Mouse (Mus musculus) forebrain, postnatal 0 days (tissue): Measurements from ENCODE around the gene Dnah10. TPM values are rescaled to one million over a fixed set of nuclear protein-coding genes. Genes with fewer than 3 reads are reported as not detected.

Experiments
- ATAC-seq: fragments of 200-750 bp; cut with Nextera tagmentation; 2 replicates; pipeline ENCODE4 v1.8.0; 2017; ENCODE audit warnings: mild to moderate bottlenecking, moderate library complexity
- DNase-seq: peaks from one replicate; pipeline ENCODE4 v3.0.0-alpha.2; 2015
- H3K27ac ChIP-seq: fragments of 300-500 bp; sonication (generic); 2 replicates; pipeline ENCODE4 v1.5.1; 2014; ENCODE audit warnings: low read depth, mild to moderate bottlenecking, antibody characterized with exemption, low read length, moderate library complexity, mixed read lengths
- H3K27me3 ChIP-seq: fragments of 300-500 bp; sonication (generic); 2 replicates; pipeline ENCODE4 v1.6.1; 2014; ENCODE audit warnings: mild to moderate bottlenecking, low read length, mixed read lengths; ENCODE audit not compliant: insufficient read depth
- H3K36me3 ChIP-seq: fragments of 300-500 bp; sonication (generic); 2 replicates; pipeline ENCODE4 v1.6.1; 2014; ENCODE audit warnings: mild to moderate bottlenecking, moderate library complexity; ENCODE audit not compliant: insufficient read depth
- H3K4me1 ChIP-seq: fragments of 300-500 bp; sonication (generic); 2 replicates; pipeline ENCODE4 v1.6.1; 2014; ENCODE audit warnings: antibody characterized with exemption; ENCODE audit not compliant: insufficient read depth
- H3K4me2 ChIP-seq: fragments of 300-500 bp; sonication (generic); 2 replicates; pipeline ENCODE4 v1.6.1; 2014; ENCODE audit warnings: low read depth, mild to moderate bottlenecking, moderate library complexity
- H3K4me3 ChIP-seq: fragments of 300-500 bp; sonication (generic); 2 replicates; pipeline ENCODE4 v1.5.1; 2014; ENCODE audit warnings: low read depth, low read length, mixed read lengths
- H3K9ac ChIP-seq: fragments of 300-500 bp; sonication (generic); 2 replicates; pipeline ENCODE4 v1.6.1; 2014; ENCODE audit warnings: mild to moderate bottlenecking
- H3K9me3 ChIP-seq: fragments of 300-500 bp; sonication (generic); 2 replicates; pipeline ENCODE4 v1.6.1; 2016; ENCODE audit warnings: low read length
- CTCF ChIP-seq: sonication (generic); IDR thresholded peaks from 2 replicates; pipeline ENCODE4 v1.5.1; 2016; ENCODE audit warnings: antibody characterized with exemption, control low read depth, low read depth
- WGBS: fragments of 180-500 bp; shearing (Covaris S2); extraction: QIAGEN DNeasy Blood & Tissue Kit; methylation state at CpG from one replicate; pipeline ENCODE4 v1.1.7; 2014; 5-methylcytosine and 5-hydroxymethylcytosine counted together
- polyA plus RNA-seq: library from polyadenylated mRNA; unstranded; fragments of >200 nt; fragmentation: Nextera tagmentation; extraction: Ambion mirVana; gene quantifications from 2 replicates; pipeline ENCODE4 v1.2.1, GENCODE M21; 2015
- total RNA-seq: library from RNA; depleted of rRNA; stranded (reverse); fragments of >200 nt; gene quantifications from 2 replicates; pipeline ENCODE4 v1.2.3, GENCODE M21; 2014

Dnah10 gene
- total and polyA plus RNA-seq, 2 experiments from 2014 or later, result 0.30 to 1.0 TPM

DNA sequence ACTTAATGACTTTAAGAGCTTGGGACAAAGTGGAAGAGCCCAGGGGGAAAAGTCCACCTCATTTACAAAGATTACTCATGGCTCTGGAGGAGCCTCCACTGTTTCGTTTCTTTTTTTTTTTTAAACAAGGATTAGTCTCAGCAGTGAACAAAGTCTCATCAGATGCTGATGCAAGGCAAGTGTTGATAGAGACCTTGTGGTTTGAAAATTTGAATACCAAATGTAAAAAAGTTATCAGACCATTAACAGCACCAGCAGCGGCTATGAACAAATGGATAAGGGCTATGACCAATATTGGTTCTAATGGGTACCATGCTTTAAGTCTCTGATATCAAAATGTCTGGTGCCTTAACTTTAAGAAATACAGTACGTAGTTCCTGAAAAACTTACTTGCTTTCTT, 124.1 kb downstream of the Dnah10 start:
- no peak for ATAC-seq

DNA sequence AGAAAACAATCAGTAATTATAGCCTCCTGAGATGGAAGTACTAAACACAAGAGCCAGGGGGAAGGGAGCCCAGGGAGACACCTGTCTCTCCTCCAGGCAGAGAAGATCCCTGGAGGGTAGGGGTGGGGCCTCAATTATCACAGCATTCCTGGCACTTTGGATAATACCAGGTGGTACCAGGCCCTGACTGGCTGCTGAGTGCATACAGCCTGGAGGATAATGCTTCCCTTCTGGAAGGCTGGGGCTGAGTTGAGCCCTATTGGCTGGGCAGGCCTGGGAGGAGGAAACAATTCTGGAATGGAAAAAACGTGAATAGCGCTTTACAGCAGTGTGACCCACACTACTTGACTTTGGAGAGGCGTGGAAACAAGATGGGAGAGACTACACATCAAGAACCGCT, 126.7 kb downstream of the Dnah10 start:
- Histone ChIP-seq H3K36me3 (peaks cover 2% of the 10 kb centered on the region; the same call in 1 of the 2 replicates), H3K9me3 (no peaks in the 10 kb centered on the region), H3K4me1 (no peaks in the 10 kb centered on the region), H3K4me3 (no peak overlapping the region), H3K4me2 (no peak overlapping the region), H3K9ac (no peak overlapping the region), H3K27me3 (no peaks in the 10 kb centered on the region), H3K27ac (no peak overlapping the region)
- WGBS, result 58% methylated on average over 4 of the region's 4 CpGs
- DNase-seq (no peak), ATAC-seq (no peak)
- no peak for TF ChIP-seq CTCF

More for the DNA sequence above, 124.1 kb downstream of the Dnah10 start:
- Histone ChIP-seq H3K4me2 (no peak overlapping the region), H3K4me3 (no peak overlapping the region), H3K36me3 (no peaks in the 10 kb centered on the region), H3K9me3 (no peaks in the 10 kb centered on the region), H3K9ac (no peak overlapping the region), H3K4me1 (no peaks in the 10 kb centered on the region), H3K27ac (no peak overlapping the region), H3K27me3 (no peaks in the 10 kb centered on the region)
- TF ChIP-seq CTCF, result no peak
- DNase-seq, result no peak
- 75% methylated on average over 3 of the region's 3 CpGs for WGBS

DNA sequence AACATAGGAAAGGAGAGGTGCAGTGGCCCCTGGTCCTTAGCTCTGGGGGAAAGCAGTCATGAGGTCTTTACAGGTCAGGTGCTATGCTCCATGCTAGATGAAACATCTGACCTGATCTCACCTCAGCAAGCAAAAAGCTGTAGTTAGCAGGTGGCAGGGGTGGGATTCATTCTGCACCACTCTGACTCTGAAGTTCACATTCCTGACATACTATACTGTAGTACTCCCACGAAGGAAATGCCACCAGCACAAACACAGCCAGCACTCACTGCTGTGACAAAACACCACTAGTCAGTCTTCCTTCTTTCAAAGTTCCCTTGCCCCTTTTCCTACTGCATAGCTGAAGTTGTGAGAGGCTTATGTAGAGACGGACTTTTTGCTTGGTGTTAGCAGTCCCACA, 127.4 kb downstream of the Dnah10 start:
- WGBS, result 46% methylated on average over 2 of the region's 2 CpGs
- no peak for DNase-seq
- H3K9me3 ChIP-seq, result no peaks in the 10 kb centered on the region

DNA sequence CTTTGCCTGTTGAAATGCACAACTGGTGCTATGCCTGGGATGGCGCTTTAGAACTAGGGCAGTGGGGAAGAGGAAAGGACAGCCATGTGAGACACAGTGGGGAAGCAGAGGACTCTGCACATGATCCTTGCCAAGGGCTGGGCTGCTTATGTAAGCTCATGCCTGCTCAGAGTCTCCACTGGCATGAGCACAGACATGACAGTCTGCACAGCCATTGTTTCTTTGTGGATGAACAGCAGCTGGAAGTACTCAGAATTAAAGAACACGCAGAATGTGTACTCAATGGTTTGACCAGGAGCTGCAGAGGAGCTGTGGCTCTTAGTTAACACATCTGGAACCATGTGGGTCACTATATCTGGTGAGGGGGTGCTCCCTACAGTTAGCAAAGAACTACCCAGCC, 128.2 kb downstream of the Dnah10 start:
- ATAC-seq (no peak), DNase-seq (no peak)
- peaks cover 2% of the 10 kb centered on the region; the same call in 1 of the 2 replicates for H3K36me3 ChIP-seq
- H3K4me2 ChIP-seq, result no peak overlapping the region
- WGBS, result 79% methylated on average over 2 of the region's 2 CpGs
- H3K9me3 ChIP-seq, result no peaks in the 10 kb centered on the region
- TF ChIP-seq CTCF, result no peak
- no peaks in the 10 kb centered on the region for H3K4me1 ChIP-seq
- no peak overlapping the region for H3K4me3 ChIP-seq
- no peaks in the 10 kb centered on the region for H3K27me3 ChIP-seq
- no peak overlapping the region for H3K9ac ChIP-seq
- H3K27ac ChIP-seq, result no peak overlapping the region

More for the DNA sequence above, 127.4 kb downstream of the Dnah10 start:
- Histone ChIP-seq H3K4me2 (no peak overlapping the region), H3K36me3 (peaks cover 2% of the 10 kb centered on the region; the same call in 1 of the 2 replicates), H3K27ac (no peak overlapping the region), H3K9ac (no peak overlapping the region), H3K4me3 (no peak overlapping the region), H3K4me1 (no peaks in the 10 kb centered on the region), H3K27me3 (no peaks in the 10 kb centered on the region)
- no peak for TF ChIP-seq CTCF
- ATAC-seq, result no peak

DNA sequence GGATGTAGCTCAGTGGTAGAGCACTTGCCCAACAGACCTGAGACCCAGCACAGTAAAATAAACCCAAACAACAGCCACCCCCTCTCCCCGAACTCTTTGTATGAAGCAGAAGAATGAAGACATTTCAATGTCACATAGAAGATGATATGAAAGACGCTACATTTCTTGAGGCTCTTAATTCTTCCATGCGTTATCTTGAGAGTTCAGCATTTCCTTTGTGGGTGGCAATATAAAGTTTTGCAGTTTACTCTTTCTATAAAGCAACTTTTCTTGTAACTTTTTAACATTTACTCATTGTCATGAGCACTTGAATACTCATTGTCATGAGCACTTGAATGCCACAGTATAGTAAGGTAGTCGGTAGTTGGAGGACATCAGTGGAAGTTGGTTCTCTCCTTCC, 129.3 kb downstream of the Dnah10 start:
- no peak for DNase-seq
- H3K36me3 ChIP-seq, result peaks cover 2% of the 10 kb centered on the region; the same call in 1 of the 2 replicates
- TF ChIP-seq CTCF, result no peak
- 97% methylated on average over 4 of the region's 4 CpGs for WGBS
- H3K4me2 ChIP-seq, result no peak overlapping the region
- no peak for ATAC-seq
- H3K27me3 ChIP-seq, result no peaks in the 10 kb centered on the region
- no peak overlapping the region for H3K9ac ChIP-seq
- H3K4me3 ChIP-seq, result no peak overlapping the region
- no peak overlapping the region for H3K27ac ChIP-seq
- H3K9me3 ChIP-seq, result no peaks in the 10 kb centered on the region
- H3K4me1 ChIP-seq, result no peaks in the 10 kb centered on the region

DNA sequence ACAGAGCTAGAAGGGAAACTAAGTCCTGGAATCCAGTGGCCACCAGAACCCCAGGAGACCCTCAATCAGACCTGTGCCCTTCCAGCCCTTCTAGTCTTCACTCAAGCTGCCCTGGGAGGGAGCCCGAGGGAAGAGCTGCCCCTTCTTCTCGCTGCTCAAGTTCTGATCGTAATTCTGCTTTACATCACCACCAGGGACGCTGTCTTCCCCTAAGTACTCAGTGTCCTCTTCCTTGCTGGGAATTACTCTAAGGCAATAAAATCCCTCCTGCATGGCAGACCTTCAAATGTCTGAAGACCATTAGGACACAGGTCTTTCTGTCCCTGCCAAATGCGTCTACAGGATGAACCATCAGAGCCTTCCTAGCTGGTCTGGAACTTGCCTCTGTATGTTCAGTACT, 135.1 kb downstream of the Dnah10 start:
- TF ChIP-seq CTCF, result peak; percentile 83
- no peaks in the 10 kb centered on the region for H3K27me3 ChIP-seq
- 0 out of 2 replicates have a peak overlapping the region, but pooled peaks have one; percentile 96 for H3K4me3 ChIP-seq
- H3K4me1 ChIP-seq, result peaks cover 13% of the 10 kb centered on the region
- no peaks in the 10 kb centered on the region for H3K9me3 ChIP-seq
- H3K4me2 ChIP-seq, result peak overlapping the region; percentile 93
- no peak overlapping the region for H3K27ac ChIP-seq
- ATAC-seq (no peak), DNase-seq (peak; percentile 42)
- WGBS, result 18% methylated on average over 5 of the region's 5 CpGs
- H3K9ac ChIP-seq, result no peak overlapping the region
- peaks cover 2% of the 10 kb centered on the region; the same call in 1 of the 2 replicates for H3K36me3 ChIP-seq

DNA sequence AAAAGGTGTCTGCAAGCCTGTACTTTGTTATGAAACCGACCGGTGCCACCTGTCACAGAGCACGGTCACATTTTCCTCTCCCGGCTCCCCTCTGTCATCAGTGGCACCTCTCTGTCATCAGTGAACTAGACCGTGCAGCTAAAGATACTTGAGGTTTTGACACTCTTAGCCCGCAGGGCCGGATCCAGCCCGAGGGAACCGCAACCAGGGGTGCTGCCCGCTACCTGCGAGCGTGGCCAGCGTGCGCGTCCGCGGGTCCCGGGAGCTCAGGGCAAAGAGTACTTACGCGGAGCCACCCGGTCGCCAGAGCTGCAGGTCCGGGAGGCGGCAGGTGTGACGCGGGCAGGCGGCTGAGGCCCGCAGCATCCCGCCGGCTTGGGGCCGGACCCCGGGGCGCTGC, 136.6 kb downstream of the Dnah10 start:
- peak overlapping the region; percentile 94 for H3K27ac ChIP-seq
- TF ChIP-seq CTCF, result no peak
- ATAC-seq (no peak), DNase-seq (peak; percentile 16)
- no peaks in the 10 kb centered on the region for H3K27me3 ChIP-seq
- no peaks in the 10 kb centered on the region for H3K9me3 ChIP-seq
- H3K4me1 ChIP-seq, result peaks cover 13% of the 10 kb centered on the region
- H3K36me3 ChIP-seq, result 0 out of 2 replicates have a peak, but pooled peaks cover under 1% of the 10 kb centered on the region
- 4% methylated on average over 32 of the region's 33 CpGs for WGBS
- H3K4me3 ChIP-seq, result peak overlapping the region; percentile 96
- peak overlapping the region; percentile 93 for H3K4me2 ChIP-seq
- H3K9ac ChIP-seq, result peak overlapping the region; percentile 84
